Mouse (Mus musculus) liver, adult 2 months (tissue): ENCODE results near the gene Lsm3.

Experiments
- CTCF ChIP-seq: fragments of 200-500 bp; IDR thresholded peaks from 2 replicates; pipeline ENCODE4 v1.5.1; 2011; ENCODE audit warnings: low read depth, low read length, control low read depth
- POLR2A ChIP-seq: fragments of 200-500 bp; IDR thresholded peaks from 2 replicates; pipeline ENCODE4 v1.6.1; 2011; ENCODE audit warnings: low read length, control low read depth; ENCODE audit not compliant: insufficient read depth; ENCODE audit errors: extremely low read depth

DNA sequence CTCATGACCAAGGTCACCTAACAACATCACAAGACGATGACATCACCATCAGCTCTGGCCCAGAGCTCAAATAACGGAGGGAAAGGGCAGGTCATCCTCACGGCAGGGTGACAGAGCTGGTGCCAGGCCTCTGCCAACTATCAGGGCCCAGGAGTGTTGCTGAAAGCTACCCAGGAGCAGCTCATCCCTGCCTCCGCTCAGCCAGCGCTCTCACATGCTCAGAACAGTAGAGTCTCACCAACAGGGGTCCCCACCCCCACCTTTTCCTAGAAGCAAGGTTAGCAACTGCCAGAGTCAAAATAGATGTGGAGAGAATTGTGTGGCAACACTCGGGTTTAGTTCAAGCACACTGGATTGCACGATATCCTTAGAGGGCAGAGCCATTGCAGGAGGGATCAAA is 12.5 kb downstream of the Lsm3 start:
- TF ChIP-seq POLR2A (no peak), CTCF (no peak)
